Mouse (Mus musculus) myocyte (in vitro differentiated cells): ENCODE measurements around the gene Nlrc5.

Source experiments
- E2F4 ChIP-seq: IDR thresholded peaks from one replicate; pipeline ENCODE4 v1.6.1; 2011; ENCODE audit warnings: mild to moderate bottlenecking, control low read depth, moderate library complexity; ENCODE audit not compliant: insufficient read depth
- MYOG ChIP-seq, 3 experiments: IDR thresholded peaks; one replicate each; pipeline ENCODE4 v1.6.1; 2011; ENCODE audit warnings: control low read depth in 2 of 3, low read depth in 2 of 3, mild to moderate bottlenecking in 2 of 3; ENCODE audit not compliant: insufficient read length in 2 of 3, control insufficient read depth in 1 of 3, insufficient read depth in 1 of 3
- POLR2A ChIP-seq: IDR thresholded peaks from one replicate; pipeline ENCODE4 v1.6.1; 2011; ENCODE audit warnings: low read depth, mild to moderate bottlenecking, control low read depth, moderate library complexity; ENCODE audit not compliant: insufficient read length
- POLR2AphosphoS2 ChIP-seq: IDR thresholded peaks from one replicate; pipeline ENCODE4 v1.6.1; 2011; ENCODE audit warnings: low read depth, control low read depth; ENCODE audit not compliant: insufficient read length
- REST ChIP-seq: IDR thresholded peaks from one replicate; pipeline ENCODE4 v1.6.1; 2011; ENCODE audit warnings: mild to moderate bottlenecking, control low read depth, moderate library complexity; ENCODE audit not compliant: insufficient read depth, insufficient read length
- TCF12 ChIP-seq: IDR thresholded peaks from one replicate; pipeline ENCODE4 v1.6.1; 2011; ENCODE audit warnings: mild to moderate bottlenecking, control low read depth; ENCODE audit not compliant: poor library complexity, insufficient read depth, severe bottlenecking
- USF1 ChIP-seq: IDR thresholded peaks from one replicate; pipeline ENCODE4 v1.6.1; 2011; ENCODE audit warnings: low read depth, mild to moderate bottlenecking, control low read depth, moderate library complexity

- TF ChIP-seq MYOG (IDR thresholded peaks at IDR 0.05; ENCODE audit: control insufficient read depth in 1 of 3, insufficient read depth in 1 of 3, insufficient read length in 2 of 3, low read depth in 2 of 3) (no peak), USF1 (no peak), TCF12 (no peak), E2F4 (no peak), POLR2AphosphoS2 (no peak), POLR2A (no peak), REST (no peak)
Observed at GRCm38 (mm10) chr8:94453868-94454488, 19.8 kb downstream of the Nlrc5 start.
